Mouse (Mus musculus) lung, postnatal 10 days (tissue): Measurements from ENCODE around the gene Hspd1.
"Not testable (repeated sequence)": the region's sequence is repeated elsewhere in the genome, so short reads cannot be mapped to it uniquely, and the experiment has no call there.

Experiments
- DNase-seq: peaks from one replicate; pipeline ENCODE4 v3.0.0; 2021

Hspd1 gene

DNA sequence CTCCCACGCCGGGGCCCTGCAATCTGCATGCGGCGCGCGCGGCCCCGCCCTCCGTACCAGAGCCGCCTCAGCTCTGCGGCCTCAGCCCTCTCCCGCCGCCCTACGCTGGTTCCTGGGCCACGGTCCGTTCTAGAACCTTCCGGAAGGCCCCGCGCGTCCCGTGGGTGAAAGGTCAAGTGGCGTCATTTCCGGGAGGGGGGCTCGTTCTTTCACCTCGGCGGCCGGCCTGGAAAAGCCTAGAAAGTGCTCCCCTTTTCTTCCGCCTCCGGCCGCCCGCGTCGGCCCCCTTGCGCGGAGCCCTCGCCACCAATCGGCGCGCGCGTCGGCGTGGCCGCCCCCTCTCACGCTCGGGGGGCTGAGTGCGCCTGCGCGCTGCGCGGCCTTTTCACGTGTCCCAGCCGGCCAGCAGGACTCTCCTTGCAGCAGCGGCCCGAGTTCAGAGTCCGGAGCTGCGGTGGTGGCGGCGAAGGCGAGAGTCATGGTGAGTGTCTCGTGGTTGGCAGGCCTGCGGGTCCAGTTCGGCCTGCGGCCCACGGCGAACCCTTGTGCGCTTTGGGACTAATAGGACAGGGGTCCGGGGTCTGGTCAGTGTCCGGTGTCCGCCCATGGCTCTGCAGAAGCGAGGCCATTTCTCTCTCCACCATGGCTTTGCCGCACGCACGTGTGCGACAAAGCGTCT lies at the start of gene Hspd1, which contains the start of gene Hspe1:
Gene Hspd1, minus strand, starts transcription at position 312 of the 679 bp plus-strand sequence.
Gene Hspe1, plus strand, starts transcription at position 201 of the 679 bp plus-strand sequence.
- DNase-seq = peak; percentile 100

DNA sequence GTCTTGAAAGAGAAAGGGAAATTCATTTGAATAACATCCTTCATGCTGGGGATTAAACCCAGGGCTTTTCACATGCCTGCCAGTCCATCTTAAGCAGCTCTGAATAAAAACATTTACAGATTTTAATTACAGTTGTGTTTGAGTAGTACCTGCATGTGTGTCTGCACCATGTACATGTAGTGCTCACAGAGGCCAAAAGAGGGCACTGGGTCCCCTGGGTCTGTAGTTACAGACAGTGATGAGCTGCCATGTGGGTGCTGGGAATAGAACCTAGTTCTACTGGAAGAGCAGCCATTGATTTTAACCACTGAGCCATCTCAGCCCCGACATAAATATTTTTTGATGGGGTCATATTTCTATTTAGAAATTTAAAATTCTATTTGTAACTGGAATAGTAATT lies 47.8 kb upstream of the Hspd1 start:
- no peak for DNase-seq

DNA sequence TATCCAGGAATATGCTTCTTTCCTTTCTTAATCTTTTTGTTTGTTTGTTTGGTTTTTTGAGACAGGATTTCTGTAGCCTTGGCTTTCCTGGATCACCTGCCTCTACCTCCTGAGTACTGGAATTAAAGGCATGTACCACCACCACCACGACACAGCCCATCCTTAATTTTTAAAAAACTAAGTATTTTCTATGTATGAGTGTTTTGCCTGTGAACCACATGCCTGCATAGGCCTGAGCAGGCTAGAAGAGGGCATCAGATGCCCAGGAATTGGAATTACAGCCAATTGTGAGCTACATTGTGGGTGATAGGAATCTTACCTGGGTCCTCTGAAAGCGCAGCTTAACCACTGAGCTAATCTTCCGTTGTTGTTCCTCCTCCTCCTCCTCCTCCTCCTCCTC lies 46.3 kb upstream of the Hspd1 start:
- no peak for DNase-seq

DNA sequence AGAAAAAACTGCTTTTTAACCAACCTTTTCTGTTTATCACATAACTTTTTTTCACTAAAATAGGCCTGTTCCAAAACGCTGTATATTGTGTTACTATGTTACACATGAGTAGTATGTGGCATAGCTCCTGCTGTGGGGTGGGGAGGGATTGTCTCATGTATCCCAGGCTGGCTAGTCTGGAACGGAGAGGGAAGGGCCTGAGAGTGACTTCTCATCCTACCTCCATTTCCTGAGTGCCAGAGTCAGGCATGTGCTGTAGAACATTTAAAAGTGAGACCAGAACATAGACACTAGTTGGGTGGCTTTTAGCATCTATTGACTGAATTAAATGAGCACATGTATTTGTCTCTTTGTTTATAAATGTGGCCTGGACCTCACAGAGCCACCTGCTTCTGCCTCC lies 45.1 kb upstream of the Hspd1 start:
- no peak for DNase-seq

DNA sequence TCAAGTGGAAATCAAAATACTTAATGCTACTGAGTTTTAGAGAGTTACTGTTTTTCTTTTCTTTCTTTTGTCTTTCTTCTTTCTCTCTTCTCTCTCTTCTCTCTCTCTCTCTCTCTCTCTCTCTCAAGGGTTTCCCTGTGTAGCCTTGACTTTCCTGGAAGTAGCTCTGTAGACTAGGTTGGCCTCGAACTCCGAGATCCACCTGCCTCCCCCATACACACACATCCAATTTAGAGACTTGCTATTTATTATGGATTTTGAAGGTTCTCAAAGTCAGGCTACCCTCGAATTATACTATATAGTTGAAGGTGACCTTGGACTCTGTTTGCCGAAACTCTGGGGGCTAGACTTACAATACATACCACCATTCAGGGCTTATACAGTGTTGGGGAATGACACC lies 44.3 kb upstream of the Hspd1 start:
- DNase-seq = no peak

DNA sequence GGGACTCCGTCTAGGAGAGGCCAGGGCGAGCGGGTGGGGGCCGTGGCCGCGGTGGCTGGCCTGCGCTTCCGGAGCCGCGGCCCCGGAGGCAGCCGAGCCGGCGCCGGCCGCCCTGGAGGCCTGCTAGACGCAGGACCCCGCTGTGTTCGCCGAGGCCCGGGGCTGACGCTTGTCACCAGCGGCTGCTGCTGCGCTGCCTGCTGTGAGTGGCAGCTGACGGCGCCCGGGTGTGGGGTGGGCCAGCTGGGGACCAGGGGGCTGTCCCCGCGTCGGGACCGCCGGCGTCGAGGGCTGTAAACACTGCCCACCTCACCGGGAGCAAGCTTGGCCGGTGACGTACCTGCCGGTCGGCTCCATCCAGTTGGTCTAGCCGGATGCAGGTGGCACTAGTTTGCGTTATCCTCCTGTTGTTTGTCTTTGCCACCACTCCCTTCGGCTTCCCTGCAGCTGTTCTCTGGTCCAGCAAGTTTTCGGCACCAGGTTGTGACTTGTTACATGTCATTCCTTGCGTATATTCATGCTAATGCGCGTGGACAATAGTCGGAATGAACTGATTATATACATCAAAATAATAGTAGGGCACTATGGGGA lies 43.5 kb upstream of the Hspd1 start:
- peak; percentile 68 for DNase-seq

DNA sequence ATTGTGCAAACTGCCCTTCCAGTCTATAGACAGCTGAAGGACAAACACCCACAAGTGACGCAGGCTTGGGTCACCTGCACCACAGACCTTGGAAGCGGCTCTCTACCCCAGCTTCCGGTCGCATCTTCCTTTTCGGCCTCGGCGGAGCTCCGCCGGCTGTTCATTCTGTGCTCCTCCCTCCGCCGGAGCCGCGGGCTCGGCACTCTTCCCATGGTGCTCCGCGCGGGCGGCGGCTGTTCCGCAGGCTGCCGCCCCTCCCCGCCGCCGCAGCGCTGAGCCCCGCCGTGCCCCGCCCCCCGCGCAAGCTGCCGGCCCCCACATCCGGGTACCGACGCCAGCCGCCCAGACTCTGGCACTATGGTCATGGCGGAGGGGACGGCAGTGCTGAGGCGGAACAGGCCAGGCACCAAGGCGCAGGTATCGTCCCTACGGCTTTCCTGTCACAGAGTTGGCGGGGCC lies 42.9 kb upstream of the Hspd1 start, which contains the start of gene Mob4:
Gene Mob4, plus strand, starts transcription at position 289 of the 459 bp plus-strand sequence.
- DNase-seq = peak; percentile 95

DNA sequence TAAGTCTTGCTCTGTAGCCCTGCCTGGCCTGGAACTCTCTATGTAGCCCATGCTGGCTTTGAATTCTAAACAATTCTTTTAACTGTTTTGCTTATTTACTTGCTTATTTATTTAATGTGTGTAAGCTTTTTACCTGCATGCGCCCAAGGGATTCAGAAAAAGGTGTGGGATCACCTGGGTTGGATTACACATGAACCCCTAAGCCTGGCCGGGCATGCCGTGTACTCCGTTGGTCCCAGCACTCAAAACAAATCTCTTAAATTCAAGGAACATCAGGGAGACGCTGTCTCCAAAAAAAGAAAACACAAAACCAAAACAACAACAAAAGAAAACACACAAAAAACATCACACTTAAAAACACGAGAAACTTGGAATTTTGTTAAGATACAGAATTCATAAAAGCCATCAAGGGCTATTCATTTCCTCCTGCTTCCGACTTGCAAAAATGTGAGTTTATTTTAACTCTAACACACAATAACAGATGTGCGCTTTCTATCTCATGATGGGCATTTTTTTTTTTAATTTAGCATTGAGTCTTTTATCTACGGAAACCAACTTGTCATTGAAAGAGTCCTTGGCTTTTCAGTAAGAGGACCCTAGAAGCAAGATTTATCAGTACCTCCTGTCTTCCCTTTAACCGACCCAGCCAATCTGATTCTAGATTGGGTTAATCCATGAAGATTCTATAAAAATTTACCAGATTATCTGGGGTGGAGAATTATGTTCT lies 42.3 kb upstream of the Hspd1 start:
- no peak for DNase-seq

DNA sequence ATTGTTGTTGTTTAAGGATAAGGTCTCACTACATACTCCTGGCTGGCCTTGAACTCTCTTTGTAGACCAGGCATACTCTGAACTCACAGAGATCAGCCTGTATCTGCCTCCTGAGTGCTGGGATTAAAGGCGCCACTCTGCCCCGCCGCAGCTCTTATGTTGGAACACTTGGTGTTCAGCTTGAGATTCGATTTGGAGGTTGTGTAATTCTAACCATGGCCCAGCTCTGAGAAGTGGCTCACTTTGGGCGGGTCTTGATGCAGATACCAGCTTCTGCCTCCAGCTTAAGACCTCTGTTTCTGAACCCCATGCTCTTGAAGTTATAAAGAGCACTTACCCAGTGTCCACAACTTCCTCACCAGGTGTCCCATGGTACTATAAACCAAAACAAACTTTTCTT lies 41.7 kb upstream of the Hspd1 start:
- DNase-seq = no peak

DNA sequence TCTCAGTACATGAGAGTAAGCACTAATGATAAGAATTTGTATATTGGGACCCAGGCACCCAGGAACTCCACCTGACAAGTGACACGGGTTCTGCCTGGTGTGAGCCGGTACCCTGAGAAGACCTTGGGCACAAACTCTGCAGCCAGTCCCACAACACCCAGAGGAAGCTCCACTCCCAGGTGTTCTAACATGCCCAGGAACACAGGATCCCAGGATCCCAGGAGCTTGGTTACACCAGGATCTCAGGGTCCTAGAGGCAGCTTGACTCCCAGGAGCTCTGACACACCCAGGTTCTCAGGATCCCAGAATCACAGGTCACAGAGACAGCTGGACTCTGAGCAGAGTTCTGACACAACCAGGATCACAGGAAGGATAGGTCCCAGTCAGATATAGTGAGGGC lies 36.1 kb upstream of the Hspd1 start:
- not testable (repeated sequence) for DNase-seq

DNA sequence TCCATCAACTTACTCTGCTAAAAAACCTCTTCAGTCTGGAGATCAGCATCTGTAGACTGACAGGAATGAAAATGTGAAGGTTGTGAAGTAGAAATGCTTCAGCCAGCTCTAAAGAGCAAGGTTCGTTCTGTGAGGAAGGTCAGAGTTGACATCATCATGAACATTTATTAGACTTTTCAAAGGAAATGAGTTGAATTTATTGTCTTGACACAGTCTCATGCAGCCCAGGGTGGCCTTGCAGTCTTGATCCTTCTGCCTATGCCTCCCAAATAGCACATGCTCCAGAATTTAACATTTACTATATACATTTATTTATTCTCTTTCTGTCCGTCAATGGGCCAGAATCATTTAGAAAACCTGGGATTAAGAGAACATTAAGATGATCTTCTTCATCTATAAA lies 35.5 kb upstream of the Hspd1 start:
- DNase-seq = no peak

DNA sequence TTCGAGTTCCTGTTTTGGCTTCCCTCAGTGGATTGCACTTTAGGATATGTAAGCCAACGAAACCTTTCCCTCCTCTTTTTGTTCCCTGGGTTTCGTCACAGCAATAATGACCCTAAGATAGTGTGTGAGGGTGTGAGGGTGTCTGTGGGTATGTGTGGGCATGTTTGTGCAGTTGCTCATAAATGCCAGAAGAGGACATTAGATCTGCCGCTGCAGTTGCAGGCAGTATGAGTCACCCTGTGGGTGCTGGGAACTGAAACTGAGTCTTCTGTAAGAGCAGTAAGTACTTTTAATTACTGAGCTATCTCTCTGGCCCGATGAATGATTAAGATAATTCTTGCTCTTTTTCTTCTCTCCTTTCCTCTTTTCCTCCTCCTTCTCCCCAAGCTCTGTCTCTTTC lies 35.0 kb upstream of the Hspd1 start:
- no peak for DNase-seq

DNA sequence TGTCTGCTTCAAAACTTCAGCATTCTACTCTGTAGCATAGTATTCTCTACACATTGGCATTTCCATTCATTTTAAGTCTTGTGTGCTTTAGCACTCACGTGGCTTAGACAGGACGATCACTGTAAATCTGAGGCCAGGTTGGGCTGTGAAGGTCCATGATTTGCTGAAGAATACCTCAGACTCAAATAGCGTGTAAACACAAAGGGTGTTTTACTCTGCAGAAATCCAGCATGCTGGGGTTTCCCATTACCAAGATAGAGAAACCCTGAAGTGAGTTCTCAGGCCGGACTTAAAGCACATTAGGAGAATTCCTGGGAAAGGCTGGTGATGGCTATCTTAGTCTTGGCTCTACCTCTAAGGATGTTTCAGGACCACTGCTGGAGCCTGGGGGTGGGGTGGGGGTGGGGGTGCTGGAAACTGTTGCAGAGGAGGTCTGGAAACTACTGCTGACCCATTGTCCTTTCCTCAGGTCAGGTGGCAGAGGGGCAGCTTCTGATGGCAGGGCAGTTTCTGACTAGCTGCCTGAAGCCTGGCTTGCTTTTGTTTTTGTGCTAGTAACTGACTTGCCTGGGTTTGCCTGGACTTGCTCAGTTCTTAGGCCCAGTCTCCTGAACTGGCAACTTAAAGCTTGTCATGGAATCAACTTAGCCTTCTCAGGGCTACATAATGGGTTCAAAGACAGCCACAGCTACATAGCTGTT lies 21.2 kb upstream of the Hspd1 start:
- DNase-seq = no peak

DNA sequence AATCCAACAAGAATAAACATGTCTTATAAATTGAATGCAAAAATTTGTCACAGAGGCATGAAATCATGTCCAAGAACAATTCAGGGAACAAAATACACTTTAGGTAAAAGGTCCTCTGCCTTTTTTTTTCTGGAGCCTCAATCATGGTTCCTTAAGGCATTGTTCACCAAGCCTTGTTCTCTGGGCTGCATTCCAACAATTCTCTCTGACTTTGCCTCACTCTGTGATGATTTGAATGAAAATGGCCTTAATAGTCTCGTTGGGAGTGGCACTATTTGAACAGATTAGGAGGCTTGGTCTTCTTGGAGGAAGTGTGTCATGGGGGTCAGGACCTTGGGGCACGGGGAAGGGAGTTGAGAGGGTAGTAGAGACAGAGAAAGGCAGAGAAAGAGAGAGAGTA lies 20.4 kb upstream of the Hspd1 start:
- no peak for DNase-seq

DNA sequence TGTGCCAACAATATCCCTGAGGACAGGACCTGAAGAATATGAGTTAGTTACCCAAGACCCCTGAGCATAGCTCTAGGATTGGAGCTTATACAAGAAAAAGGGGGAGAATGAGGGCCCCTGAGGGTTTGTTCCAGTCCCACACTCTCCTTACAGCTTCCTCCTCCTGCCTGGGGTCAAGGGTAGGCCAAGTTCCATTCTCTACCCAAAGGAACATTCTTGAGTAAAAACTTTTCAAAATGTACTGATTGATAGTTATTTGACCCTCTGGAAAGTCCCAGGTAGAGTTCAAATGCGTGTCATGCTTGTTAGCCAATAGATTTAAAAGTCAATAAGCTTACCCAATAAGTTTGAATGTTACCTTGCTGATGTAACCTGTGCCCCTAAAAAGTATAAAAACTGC lies 19.6 kb upstream of the Hspd1 start:
- no peak for DNase-seq

DNA sequence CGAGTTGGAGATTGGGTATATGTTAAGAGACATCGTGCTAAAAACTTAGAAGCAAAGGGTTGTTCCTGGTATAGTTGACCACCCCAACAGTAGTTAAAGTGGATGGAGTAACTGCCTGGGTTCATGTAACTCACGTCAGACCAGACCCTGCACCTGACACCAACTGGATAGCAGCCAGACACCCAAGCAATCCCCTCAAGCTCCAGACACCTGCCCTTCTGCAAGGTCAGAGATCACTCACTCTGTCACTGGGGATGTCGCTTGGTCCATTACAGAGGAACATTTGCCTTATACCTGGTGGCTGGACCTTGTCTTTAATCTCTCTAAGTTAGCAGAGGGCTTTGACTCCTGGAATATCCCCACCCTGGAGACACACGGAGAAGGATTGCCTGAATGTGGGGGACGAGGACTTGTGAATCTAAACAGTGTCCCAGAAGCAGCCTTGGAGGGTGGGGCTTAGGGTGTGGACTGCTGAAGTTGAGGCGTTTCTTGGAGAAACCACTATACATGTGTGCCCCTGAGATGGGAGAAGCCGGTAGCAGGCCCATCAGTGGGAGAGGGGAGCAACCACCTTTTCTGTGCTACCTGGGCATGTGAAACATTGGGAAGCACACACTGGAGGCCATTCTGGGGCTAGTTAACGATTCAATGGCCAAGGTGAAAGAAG lies 19.0 kb upstream of the Hspd1 start:
- no peak for DNase-seq

DNA sequence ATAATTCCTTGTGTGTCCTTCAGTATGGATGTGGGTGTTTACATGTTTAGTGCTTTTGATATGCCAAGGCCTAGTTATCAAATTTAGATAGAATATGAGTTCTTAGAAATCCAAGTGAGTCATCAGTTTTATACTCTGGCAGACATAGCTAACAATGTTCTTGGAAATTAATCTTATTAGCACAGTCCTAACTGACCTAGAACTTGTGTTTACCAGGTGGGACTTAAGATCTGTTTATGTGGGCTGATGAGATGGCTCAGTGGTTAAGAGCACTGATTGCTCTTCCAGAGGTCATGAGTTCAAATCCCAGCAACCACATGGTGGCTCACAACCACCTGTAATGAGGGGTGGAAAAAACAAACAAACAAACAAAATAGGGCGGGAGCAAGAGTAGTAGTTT lies 4.4 kb upstream of the Hspd1 start:
- DNase-seq = no peak

DNA sequence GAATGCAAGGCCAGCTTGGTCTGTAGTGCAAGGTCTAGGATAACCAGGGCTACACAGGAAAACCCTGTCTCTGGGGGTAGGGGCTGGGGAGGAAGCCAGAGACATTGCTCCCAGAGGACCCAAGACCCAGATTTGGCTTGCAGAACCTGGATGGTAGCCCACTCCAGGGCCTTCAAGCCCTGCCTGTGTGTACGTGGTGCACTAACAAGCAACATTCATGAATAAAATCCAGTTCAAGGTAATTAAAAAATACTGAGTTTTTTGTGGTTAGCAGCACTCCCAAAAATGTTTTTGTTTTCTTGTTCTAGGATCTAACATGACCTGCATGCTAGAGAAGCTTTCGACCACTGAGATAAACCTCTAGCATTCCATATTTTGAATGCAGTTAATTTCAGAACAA lies 4.0 kb upstream of the Hspd1 start:
- no peak for DNase-seq

DNA sequence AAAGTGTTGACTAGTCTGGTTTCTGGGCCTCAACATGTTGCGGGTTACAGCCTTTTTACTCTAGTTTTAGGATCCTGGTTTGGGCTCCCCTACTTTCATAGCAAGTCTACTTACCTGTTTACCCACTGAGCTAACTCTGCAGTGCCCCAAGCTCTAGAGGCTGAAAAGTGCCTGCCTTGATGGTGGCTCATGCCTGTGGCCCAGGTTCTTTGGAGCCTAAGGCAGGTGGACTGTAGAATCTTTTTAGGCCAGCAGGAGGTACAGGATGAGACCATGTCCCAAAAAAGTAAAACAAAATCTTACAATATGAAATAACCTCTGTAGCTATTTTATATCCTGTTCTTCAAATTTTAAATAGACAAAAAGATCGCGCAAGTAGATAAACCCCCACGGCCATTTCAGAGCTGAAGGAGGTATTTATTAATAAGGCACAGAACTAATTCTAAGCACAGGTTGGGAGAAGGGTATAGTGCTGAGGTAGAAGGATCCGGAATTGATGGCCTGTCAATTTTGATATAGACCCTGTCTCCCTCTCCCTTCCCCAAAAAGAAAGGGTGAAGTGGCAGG lies 1.5 kb upstream of the Hspd1 start:
- DNase-seq = no peak

DNA sequence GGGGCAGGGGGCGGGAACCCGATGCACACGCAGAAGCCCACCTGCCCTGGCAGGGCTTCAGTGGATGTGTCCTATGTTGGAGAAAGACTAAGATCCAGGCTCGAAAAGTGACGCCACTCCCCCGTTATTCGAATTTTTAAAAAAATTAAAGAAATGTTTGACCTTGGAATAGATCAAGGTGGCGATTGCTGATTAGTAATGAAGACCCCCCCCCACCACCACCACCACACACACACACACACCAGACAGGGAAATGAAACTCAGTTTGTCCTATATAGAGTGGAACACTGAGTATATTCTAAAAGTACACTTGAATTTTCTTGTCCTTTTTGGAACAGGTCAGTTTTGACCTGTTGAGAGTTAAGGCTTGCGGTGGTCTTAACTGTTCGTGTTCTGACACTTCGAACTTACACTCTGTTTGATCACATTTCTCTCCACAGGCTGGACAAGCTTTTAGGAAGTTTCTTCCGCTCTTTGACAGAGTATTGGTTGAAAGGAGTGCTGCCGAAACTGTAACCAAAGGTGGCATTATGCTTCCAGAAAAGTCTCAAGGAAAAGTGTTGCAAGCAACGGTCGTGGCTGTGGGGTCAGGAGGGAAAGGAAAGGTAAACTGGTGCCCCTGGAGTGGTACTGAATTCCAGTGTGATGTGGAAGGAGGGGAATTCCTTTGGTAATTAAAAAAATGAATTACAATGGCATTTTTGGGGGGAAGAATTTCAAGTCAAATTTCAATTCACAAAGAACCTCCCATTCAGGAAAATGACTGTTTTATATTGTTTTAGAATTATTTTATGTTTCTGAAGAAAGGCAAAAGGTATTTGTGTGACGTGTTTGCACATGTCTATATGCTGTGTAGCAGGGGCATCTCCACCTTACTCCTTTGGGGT lies 811 bp upstream of the Hspd1 start:
- no peak for DNase-seq

DNA sequence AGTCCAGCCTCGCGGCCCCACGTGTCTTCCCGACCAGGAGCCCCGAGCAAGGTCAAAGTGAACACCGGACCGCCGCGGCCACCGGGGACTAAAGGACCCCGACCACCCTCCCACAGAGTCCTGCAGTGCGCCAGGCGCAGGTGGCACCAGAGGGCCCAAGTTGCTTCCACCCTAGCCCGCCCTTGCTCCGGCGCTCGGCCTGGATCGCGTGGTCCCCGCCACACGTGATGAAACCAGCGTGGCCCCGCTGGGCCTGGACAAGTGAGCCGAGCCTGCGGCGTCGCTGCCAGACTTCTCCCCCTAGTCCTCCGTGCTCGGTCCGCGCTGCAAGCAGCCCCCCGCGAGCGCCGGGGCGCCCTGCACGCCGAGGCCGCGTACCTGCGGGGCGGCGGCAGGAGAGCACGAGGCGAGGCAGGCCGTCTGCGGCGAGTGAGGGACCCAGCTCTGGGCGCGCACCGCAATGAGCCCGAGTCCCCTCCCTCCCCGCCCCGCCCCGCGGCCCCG lies 590 bp downstream of the Hspd1 start:
- peak; percentile 67 for DNase-seq
